Mouse (Mus musculus): ENCODE data around the gene Styx. TPM values are rescaled to one million over a fixed set of nuclear protein-coding genes. Genes with fewer than 3 reads are reported as not detected.

Gene Styx
- total RNA-seq (2021), result 10 to 100 TPM; 25.1 to 38.8 TPM

DNA sequence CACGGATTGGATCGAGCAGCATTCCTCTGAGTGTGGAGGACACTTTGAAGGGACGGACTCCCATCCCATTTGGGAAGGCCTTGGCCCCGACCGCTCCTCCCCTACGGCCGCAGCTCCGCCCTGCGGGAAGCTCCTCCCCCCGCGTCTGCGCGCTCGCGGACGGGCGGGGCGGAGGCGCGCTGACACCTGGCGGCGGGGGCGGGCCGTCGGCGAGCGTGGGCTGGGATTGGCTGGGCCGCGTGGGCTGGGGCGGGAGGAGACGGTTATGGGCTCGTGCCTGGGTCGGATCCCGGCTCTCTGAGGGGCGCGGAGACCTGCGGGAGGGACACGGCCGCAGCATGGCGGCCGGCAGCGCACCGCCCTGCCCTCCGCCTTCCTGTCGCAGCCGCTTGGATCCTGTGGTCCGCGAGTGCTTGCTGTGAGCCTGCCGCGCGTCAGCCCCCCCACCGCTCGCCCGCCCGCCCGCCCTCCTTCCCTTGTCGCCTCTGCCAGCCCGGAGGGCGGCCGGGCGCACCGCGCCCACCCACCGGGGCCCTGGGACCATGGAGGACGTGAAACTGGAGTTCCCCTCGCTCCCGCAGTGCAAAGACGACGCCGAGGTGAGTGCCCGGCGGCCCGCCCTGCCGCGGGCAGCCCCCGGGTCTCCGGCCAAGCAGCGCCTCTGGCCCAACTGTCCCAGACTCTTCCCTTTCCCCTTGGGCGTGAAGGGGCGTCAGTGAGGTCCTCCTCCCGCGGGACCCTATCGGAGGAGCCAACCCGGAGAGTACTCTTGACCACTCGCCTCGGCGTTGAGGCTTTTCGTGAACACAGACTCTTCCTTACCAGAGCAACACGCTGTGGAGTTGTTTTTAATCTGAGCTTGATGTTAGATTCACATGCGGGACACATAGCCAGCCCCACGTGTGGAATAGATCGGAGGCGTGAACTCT lies at the start of gene Styx:
Gene Styx (plus strand): TSS at position 163 of the 929 bp plus-strand sequence.
- DNase-seq, result peak; percentile 97
- intact Hi-C loops (cut with DNase I), result no loop called here

DNA sequence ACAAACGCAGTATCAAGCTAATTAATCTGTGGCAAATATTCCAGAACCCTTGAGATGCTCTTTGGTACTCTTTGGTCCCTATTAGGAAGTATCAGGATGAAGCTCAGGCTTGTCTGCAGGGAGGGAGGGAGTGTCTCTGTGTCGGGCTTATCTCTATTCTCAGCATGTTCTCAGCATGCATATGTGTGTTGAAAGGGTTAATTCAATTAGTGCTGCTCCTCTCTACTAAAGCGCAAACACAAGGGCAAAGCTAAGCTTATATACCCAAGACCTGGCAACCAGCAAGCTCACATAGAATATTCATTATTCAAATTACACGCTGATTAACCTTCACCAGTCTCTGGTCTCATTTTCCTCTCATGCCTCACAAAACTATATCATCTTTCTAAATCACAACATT lies 47.0 kb upstream of the Styx start:
- intact Hi-C loops (cut with DNase I), result no loop called here

DNA sequence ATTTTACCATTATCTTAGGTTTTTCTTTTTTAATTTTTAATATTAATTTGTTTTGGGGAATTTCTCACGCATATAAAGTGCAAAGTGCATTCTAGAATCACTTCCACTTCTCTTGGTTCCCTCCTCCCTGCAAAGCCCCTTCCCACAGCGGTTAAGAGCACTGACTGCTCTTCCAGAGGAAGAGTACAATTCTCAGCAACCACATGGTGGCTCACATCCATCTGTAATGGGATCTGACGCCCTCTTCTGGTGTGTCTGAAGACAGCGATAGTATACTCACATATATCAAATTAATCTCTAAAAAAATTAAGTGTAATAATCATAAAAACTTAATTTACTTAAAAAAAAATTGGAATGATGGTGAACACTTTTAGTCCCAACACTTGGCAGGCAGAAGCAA lies 46.5 kb upstream of the Styx start:
- intact Hi-C loops (cut with DNase I), result no loop called here
- no peak for DNase-seq

More for the DNA sequence above, 47.0 kb upstream of the Styx start:
- no peak for DNase-seq

DNA sequence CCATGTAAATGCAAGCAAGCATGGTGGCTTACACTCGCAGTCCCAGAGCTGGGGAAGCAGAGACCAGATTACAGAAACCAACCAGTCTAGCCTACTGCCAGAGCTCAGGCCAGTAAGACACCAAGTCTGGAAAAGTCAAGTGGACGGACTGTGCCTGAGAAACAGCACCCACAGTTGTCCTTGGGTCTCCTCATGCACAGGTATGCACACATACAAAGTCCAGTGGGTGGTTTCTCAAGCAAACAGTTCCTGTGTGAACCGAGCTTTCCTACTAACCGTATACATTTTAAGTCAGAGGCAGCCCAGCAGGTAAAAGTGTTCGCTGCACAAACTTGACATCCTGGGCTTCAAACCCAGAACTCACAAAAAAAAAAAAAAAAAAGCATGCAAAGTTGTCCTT lies 45.0 kb upstream of the Styx start:
- intact Hi-C loops (cut with DNase I), result no loop called here
- DNase-seq, result no peak

DNA sequence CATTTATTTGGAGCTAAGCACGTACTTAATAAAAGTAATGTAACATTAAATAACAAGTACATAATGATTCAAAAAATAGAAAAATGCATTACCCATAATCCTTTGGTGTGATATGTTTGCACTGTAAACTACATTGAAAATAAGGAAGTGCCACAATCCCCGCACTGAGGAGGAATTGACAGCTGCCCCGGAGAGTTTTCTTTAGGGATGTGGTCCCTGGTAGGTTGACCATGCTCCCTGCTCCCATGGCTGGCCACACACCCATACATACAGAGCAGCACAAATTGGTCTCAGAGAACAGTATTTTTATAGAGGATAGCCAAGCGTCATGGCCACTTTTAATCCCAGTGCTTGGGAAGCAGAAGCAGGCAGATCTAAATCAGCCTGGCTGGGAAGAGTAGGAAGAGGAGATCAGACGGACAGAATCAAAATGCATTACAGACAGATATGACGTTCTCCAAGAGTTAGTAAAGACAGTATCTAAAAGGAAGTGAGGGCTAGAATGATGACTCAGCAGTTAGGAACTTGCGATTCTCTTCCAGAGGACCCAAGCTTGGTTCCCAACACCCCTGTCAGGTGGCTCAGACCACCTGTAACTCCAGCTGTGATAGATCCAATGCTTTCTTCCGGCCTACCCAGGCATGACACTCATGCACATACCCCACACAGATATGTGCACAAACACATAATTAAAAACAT lies 43.1 kb upstream of the Styx start:
- no peak for DNase-seq
- intact Hi-C loops (cut with DNase I), result no loop called here

DNA sequence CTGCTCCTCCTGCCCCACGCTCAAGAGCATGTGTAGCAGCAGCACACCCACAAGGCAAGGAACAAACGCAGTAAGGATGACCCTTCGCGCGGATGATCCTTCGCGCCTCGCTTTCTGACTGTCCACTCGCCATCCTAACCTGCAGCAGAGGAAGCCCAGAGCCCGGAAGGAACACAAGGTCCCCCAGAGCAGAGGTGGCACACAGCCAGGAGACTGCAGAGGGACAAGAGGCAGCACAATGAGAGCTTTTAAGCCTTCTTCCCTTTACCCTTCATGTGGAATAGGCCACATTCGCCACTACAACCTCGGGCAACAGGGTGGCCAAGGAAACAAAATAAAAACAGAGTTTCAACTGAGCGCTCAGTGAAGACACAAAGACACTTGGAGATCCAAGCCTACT lies 41.2 kb upstream of the Styx start:
- intact Hi-C loops (cut with DNase I), result no loop called here
- DNase-seq, result peak; percentile 25

DNA sequence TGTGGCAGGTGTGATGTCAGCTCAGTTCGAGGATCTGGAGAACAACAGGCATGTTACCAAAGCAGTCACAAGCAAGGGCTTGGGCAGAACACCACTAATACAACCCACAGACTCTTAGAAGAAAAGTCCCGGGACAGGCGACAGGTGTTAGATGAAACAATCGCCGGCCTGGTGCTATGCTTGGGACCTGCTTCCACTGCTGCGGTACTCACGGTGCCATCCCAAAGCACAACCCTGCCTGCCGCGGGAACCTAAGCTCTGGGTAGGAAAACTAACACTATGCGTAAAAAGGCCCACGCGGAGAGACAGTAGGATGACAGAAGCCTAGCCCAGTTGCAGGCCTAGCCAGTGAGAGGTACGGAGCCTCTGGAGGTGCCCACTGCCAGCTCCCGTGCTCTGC lies 40.8 kb upstream of the Styx start:
- DNase-seq, result no peak
- intact Hi-C loops (cut with DNase I), result no loop called here

DNA sequence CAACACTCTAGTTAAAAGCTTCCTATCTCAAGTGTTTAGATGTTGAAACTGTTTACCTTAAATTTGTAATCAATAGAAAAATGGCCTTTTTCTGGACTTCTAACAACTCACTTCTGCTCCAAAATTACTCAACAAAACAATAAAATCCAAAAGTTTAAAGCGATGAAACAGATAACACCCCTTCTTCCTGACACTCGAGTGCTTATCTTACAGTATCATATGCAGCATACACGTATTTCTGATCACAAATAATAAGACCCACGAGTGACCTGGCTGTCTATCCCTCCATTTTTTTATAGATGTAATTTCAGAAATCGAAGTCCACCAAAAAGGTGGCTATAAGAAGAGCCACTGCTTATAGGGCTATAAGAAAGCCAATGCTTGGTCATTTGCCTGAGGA lies 34.0 kb upstream of the Styx start:
- DNase-seq, result no peak
- intact Hi-C loops (cut with DNase I), result no loop called here

DNA sequence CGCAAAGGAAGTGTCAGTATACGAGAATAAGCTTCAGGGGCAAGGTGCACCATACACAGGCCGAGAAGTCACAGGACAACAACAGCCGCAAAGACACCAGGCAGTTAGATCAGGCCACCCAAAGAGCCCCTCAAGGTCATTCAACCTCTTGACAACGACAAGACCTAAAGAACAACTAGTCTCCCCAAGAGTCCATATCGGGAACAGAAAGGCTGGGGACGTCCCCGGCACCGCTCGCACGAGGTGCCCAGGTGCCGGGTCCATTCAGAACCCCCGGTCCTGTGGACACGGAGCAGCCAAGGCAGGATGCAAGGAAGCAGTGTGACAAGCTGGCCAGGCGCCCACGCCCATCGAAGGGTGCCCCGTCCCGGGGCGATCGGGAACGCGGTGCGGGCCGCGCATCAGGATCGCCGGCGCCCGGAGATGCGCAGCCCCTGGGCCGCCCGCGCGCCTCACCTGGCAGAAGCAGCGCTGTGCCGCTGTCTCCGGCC lies 32.9 kb upstream of the Styx start:
- DNase-seq, result peak; percentile 56
- intact Hi-C loops (cut with DNase I), result no loop called here

DNA sequence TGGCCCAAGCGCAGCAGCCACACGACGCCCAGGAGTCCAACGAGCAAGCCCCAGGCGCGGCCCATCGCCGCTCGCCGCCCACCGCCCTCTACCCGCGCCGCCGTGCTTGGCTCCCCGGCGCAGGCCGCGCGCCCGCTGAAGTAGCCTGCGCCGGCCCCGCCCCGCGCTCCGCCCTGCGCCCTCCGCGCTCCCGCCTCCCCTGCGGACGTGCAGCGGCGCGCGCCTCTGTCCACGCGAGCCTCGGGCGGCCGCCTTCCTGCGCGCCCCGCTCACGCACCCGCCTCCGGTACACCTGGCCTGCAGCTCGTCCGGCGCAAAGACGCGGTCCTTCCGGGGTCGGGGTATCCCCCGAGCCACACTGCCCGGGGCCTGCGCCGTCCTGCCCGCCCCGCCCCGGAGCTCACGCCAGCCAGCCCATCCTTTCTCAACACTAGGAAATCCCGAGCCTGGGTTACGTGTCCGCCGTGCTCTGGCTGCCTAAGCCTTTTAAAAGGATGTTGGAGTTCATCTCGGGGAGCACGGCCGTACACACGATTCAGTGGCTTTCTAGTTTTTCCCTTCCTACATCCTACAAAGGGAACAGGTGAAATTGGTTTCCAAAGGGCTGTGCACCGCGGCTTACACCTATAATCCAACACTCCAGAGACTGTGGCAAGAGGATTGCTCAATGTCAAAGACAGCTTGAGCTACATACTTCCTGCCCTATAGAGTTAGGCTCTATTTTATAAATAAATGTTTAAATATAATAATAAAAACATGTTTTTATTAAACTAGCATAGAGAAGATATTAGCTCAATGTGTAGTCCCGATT lies 32.3 kb upstream of the Styx start, which contains the start of gene Ero1l:
Gene Ero1l (minus strand): TSS at position 346 of the 811 bp plus-strand sequence.
- peak; percentile 82 for DNase-seq
- intact Hi-C loops (cut with DNase I), result no loop called here

DNA sequence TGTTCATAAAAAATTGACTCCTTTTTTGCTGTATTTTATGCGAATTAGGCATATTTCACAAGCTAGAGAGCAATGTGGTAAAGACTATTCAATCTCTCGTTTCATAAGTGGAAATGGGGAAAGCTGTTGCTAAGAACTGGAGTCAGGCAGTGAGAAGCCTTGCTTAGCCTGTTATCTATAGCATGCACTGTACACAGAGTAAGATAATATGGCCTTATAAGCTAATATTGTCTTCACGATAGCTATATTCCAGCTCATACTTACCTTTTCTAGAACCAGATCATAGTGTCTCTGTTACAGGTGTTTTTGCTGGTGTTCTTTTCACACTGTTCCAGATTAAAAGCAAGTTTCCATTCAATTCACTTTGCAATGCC lies 31.7 kb upstream of the Styx start:
- intact Hi-C loops (cut with DNase I), result no loop called here
- DNase-seq, result no peak

DNA sequence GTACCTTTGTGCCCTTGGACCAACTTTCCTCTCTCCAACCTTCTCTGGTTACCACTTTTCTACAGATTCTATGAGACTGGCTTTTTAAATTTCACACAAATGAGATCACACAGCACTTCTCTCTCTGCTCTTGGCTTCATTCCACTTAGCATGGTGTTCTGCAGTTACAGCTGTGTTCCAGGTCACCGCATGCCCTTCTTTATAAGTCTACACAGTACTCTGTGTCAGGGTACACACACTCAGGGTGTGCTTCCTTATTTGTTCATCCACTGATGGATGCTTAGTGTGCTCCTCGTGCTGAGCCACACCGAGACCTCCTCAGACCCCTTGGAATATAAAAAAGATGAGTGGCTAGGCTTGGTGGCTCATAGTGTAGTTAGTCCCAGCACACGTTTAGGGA lies 30.8 kb upstream of the Styx start:
- intact Hi-C loops (cut with DNase I), result no loop called here

DNA sequence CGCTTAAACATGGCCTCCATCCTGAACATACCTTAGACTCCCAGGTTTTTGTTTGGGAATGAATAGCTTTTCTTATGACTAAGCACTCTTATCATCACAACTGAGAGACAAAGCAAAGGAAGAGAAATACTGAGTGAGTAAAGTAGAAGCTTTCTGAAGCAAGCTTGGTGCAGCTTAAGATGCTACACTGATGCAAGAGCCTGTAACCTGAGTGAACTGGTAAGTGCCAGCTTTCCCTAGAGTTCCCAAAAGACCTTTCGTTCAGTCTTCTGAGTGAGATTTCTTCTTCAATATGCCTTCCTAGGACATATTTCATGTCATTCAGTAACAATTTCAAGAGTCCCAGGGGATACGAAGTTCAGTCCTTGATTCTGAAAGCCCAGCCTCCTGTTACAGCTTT lies 29.8 kb upstream of the Styx start:
- intact Hi-C loops (cut with DNase I), result no loop called here
- DNase-seq, result no peak

More for the DNA sequence above, 30.8 kb upstream of the Styx start:
- no peak for DNase-seq

DNA sequence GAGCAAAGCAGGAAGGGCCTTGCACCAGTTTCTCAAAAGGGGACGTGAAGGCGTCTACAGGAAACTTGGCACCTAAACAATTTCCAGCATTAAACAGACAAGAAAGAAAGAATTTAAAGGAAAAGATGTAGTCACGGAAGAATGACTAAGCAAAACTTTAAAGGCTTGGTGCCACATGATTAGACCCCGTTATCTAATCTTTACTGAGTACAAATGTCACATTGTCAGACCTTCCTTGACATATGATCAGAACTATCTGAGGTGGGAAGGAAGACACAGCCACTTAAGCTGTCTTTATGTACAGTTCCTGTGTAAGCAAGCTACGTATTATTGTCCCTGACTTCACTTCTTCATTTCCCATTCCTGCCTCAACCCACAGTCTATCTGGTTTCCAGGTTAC lies 29.3 kb upstream of the Styx start:
- DNase-seq, result no peak
- intact Hi-C loops (cut with DNase I), result no loop called here

DNA sequence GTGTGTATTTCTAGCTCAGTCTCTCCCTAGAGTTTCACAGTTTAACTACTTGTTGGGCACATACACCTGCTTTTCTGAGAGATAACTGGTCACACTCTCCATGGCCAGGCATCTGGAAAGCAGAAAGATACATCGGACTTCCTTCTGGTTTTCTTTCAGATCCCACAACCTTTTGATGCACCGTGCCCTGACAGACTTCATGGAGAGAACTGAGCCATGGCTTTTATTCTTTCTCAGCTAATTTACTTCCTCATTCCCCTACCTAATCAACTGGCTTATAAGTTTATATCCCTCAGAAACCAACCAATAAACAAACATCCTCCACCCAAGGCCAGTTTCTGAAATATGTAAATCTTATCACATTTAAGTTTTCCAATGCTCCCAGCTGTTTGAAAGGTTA lies 28.4 kb upstream of the Styx start:
- DNase-seq, result no peak
- intact Hi-C loops (cut with DNase I), result no loop called here

DNA sequence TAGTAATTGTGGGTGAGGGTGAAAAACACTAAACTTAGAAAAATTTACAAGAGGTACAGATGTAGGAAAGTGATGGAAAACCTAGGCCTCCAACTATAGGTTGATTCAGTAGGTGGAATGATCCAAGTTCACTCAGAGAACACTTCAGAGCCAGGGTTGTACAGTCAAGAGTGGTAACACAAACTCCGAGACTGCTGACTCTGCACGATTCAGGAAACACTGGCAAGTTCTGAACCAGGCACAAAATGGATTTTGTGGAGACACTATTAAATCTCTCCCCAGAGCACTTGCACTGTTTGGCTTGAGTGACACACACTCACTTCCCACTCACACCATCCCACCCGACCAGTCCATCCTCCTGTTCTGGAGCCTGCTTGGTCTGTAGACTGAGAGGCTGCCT lies 27.6 kb upstream of the Styx start:
- DNase-seq, result no peak
- intact Hi-C loops (cut with DNase I), result no loop called here

DNA sequence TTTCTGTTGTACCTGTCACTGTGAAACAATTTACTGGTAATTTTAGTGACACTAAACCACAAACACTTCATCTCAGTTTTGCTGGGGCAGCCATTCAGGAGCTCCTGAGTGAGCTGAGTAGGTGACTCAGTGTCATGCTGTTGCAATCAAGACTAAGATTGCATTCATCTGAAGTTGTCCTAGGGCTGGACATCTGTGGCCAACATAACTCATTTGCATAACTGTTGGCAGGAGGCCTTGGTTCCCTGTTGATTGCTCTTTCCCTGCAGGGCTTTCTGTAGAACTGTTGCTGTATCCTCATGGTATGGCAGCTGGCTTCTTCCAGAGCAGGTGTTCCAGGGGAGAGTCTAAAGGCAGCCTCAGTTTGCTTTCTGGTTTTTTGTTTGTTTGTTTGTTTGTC lies 25.4 kb upstream of the Styx start:
- intact Hi-C loops (cut with DNase I), result no loop called here
- DNase-seq, result peak; percentile 72

DNA sequence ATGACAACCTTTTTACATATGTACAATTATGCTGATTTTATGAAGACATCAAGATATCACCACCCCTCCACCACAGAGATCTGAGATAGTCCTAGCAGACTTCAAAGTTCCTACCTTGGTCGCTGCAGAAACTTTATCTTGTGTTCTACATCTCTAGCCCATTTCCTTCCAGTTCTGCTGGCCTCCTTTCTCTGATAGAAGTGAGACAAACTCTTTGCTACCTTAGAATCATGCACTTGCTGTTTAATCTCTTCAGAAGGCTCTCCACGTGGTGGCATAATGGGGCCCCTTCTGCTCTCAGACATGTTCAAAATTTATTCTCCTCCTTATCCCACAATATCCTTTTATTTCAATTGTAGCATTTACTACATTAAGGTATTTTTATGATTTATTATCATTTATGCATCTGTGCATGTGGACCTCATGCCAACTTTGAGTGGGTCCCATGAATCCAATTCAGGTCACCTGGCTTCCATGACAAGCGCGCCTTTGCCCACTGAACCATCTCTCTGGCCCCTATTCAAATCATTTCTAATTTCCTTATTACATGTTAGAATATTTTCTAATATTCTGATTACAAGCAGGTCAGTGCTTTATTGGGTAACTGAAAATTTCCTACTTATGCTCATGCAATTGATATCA lies 22.7 kb upstream of the Styx start:
- intact Hi-C loops (cut with DNase I), result no loop called here

DNA sequence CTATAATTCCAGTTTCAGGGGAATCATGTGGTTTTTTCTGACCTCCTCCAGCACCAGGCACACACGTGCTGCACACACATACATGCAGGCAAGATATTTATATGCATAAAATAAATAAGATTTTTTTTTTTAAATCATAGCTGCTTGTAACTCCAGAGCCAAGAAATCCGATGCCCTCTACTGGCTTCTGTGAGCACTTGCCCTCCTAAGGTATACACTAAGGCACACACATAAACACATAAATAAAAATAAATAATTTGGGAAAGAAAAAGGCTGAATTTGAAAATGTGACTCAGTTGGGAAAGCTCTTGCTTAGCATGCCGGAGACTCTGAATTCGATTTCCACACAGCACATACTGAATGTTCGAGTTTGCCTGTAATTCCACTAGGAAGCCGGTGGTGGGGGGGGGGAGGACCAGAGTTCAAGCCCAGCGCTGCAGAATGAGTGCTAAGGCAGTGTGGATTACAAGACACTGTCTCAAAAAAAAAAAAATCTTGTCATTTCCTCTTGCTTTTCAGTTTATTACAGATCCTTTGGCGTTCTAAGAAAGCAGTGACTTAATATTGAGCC lies 21.8 kb upstream of the Styx start:
- intact Hi-C loops (cut with DNase I), result no loop called here
- no peak for DNase-seq

More for the DNA sequence above, 22.7 kb upstream of the Styx start:
- DNase-seq, result no peak

DNA sequence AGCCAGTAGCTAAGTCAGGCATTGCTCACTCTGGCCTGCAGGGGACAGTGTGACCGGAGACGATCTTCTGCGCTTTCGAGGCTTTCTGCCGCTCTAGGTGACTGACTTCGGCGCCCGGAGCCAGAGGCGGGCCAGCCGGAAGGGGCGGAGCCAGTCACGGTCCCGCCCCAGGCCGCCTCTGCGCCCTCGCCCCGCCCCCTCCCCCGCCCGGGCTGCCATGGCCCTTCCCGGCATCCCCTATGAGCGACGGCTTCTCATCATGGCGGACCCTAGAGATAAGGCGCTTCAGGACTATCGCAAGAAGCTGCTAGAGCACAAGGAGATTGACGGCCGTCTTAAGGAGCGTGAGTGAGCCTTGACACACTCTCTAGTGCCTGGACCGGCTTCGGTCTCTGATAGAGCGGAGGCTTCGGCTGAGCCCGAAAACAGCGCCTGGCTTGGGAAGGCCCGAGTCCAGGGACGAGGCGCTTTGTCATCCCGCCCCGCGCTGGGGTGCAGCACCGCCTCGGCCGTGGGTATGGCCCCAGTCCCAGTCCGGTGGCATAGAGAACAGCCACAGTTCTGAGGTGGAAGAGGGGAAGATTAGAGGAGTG lies 21.2 kb upstream of the Styx start, which contains the start of gene Psmc6:
Gene Psmc6 (plus strand): TSS at position 200 of the 593 bp plus-strand sequence.
- peak; percentile 93 for DNase-seq
- intact Hi-C loops (cut with DNase I), result no loop called here
